Mouse (Mus musculus): ENCODE measurements at regions not wholly inside any gene's neighbourhood (a gene's known extent, or its start where the extent isn't known, plus 50 kb on each side); places are given as distances from the start of the nearest gene placed in this dataset.

DNA sequence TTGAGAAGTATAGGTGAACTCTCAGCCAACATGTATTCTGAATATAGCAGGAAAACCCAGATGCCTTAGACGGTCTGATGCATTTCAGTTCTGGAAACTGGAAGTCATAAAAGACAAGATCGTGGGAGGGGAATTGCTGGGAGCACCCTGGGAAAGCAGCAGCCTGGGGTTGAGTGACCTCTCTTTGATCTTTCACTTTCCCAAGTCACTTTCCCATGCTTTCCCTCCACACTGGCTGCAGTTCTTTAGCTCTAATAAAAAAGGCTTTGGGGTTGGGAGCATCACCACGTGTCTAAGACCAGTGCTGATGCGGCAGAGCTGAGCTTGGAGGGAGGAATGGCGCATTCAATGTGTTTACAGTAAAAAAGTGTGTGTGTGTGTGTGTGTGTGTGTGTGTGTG lies 91.2 kb upstream of the Arhgap32 start:
- H3K4me2 ChIP-seq (ENCODE audit: low read depth, low read length) = no peak overlapping the region
- no peak overlapping the region for H3K27ac ChIP-seq (ENCODE audit: low read depth)
- no peak overlapping the region for H3K9ac ChIP-seq (replicated peaks)
- 53% methylated on average over 5 of the region's 5 CpGs for whole genome bisulfite sequencing (ENCODE audit: insufficient replicate concordance)
- H3K4me1 ChIP-seq (ENCODE audit: insufficient read depth) = peaks cover 9% of the 10 kb centered on the region
- TF ChIP-seq EP300 (IDR thresholded peaks at IDR 0.05; ENCODE audit: low read depth) = no peak
- no peak for TF ChIP-seq CTCF (IDR thresholded peaks at IDR 0.05; ENCODE audit: low read depth)
- no peaks in the 10 kb centered on the region for H3K36me3 ChIP-seq (replicated peaks; ENCODE audit: insufficient read depth, low read length)
- ATAC-seq (no peak), DNase-seq (no peak)
- no peak overlapping the region for H3K4me3 ChIP-seq (ENCODE audit: low read depth, low read length)
- no peaks in the 10 kb centered on the region for H3K9me3 ChIP-seq (ENCODE audit: low read length)
- H3K27me3 ChIP-seq (ENCODE audit: insufficient read depth, low read length) = no peaks in the 10 kb centered on the region

DNA sequence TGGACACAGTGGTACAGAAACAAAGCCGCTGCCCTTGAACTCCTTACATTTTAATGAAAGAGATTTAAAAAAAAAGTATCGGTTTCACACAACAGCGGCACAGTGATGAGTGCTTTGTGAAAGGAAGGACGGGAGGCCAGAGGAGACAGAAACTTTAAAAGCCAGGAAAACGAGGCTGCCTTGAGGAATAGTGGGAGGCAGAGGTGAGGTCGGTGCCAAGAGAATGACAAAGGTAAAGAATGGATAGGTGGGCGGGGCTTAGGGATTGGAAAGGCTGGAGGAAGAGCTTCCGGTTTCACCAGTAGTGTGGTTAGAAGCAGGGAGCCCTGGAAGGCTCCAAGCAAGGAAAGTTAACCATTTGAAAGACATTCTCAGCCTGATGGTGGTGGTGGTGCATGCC lies 88.0 kb upstream of the Arhgap32 start:
- no peak overlapping the region for H3K27ac ChIP-seq (ENCODE audit: low read depth)
- no peak overlapping the region for H3K4me2 ChIP-seq (ENCODE audit: low read depth, low read length)
- peaks cover 12% of the 10 kb centered on the region for H3K27me3 ChIP-seq (ENCODE audit: insufficient read depth, low read length)
- peaks cover 7% of the 10 kb centered on the region; the same call in 1 of the 2 replicates for H3K4me1 ChIP-seq (ENCODE audit: insufficient read depth)
- DNase-seq (no peak), ATAC-seq (no peak)
- WGBS (ENCODE audit: insufficient replicate concordance) = 44% methylated on average over 8 of the region's 8 CpGs
- no peak overlapping the region for H3K4me3 ChIP-seq (ENCODE audit: low read depth, low read length)
- no peak for TF ChIP-seq CTCF (IDR thresholded peaks at IDR 0.05; ENCODE audit: low read depth)
- TF ChIP-seq EP300 (IDR thresholded peaks at IDR 0.05; ENCODE audit: low read depth) = no peak
- H3K36me3 ChIP-seq (replicated peaks; ENCODE audit: insufficient read depth, low read length) = no peaks in the 10 kb centered on the region
- H3K9me3 ChIP-seq (ENCODE audit: low read length) = no peaks in the 10 kb centered on the region
- H3K9ac ChIP-seq (replicated peaks) = no peak overlapping the region

DNA sequence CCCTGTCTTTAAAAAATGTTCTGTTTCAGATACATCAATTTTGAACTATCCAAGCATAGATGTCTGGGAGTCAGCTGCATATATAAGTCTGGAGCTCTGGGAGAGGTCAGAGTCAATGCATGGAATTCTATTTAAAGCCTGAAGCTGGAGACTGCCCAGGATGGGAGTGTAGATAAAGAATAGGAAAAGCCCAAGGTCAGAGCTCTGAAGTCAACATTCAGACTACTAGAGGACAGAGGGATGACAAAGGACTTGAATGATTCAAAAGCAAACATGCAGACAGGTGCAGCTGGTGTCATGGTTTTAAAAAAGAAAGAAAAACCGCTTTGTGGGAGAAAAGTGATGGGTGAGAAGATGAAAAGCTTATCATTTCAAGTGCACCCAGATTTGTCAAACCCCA lies 86.9 kb upstream of the Arhgap32 start:
- WGBS (ENCODE audit: insufficient replicate concordance) = 59% methylated on average over 1 of the region's 1 CpGs
- H3K36me3 ChIP-seq (replicated peaks; ENCODE audit: insufficient read depth, low read length) = no peaks in the 10 kb centered on the region
- H3K27me3 ChIP-seq (ENCODE audit: insufficient read depth, low read length) = peaks cover 16% of the 10 kb centered on the region
- no peaks in the 10 kb centered on the region for H3K9me3 ChIP-seq (ENCODE audit: low read length)
- no peak for DNase-seq
- peaks cover 7% of the 10 kb centered on the region for H3K4me1 ChIP-seq (ENCODE audit: insufficient read depth)
- no peak overlapping the region for H3K4me2 ChIP-seq (ENCODE audit: low read depth, low read length)
- no peak overlapping the region for H3K4me3 ChIP-seq (ENCODE audit: low read depth, low read length)
- no peak for ATAC-seq
- no peak overlapping the region for H3K9ac ChIP-seq (replicated peaks)
- H3K27ac ChIP-seq (ENCODE audit: low read depth) = no peak overlapping the region
- TF ChIP-seq CTCF (IDR thresholded peaks at IDR 0.05; ENCODE audit: low read depth) (no peak), EP300 (IDR thresholded peaks at IDR 0.05; ENCODE audit: low read depth) (no peak)

DNA sequence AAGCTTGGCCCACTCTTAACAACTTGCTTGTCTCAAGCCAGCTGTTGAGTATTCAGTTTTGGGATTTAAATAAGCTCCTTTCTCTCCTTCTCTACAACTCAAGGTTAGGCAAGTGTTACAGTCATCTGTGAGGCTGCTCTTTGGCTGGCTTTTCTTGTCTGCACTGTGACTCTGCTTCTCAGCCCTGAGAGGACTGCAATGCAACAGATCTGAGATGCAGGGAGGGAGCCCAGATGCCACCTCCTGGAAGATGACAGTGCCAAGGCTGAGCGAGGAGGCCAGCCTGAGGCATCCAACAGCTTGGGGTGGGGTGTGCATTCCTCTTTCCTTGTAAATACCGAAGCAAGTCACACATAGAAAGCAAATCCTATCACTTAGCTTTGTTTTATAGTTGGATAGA lies 86.2 kb upstream of the Arhgap32 start:
- DNase-seq (no peak), ATAC-seq (no peak)
- TF ChIP-seq CTCF (IDR thresholded peaks at IDR 0.05; ENCODE audit: low read depth) (no peak), EP300 (IDR thresholded peaks at IDR 0.05; ENCODE audit: low read depth) (no peak)
- H3K9ac ChIP-seq (replicated peaks) = no peak overlapping the region
- H3K27ac ChIP-seq (ENCODE audit: low read depth) = no peak overlapping the region
- H3K4me3 ChIP-seq (ENCODE audit: low read depth, low read length) = no peak overlapping the region
- peaks cover 16% of the 10 kb centered on the region for H3K27me3 ChIP-seq (ENCODE audit: insufficient read depth, low read length)
- no peaks in the 10 kb centered on the region for H3K9me3 ChIP-seq (ENCODE audit: low read length)
- H3K4me1 ChIP-seq (ENCODE audit: insufficient read depth) = peaks cover 7% of the 10 kb centered on the region
- no peaks in the 10 kb centered on the region for H3K36me3 ChIP-seq (replicated peaks; ENCODE audit: insufficient read depth, low read length)
- WGBS (ENCODE audit: insufficient replicate concordance) = 63% methylated on average over 2 of the region's 2 CpGs
- H3K4me2 ChIP-seq (ENCODE audit: low read depth, low read length) = no peak overlapping the region

DNA sequence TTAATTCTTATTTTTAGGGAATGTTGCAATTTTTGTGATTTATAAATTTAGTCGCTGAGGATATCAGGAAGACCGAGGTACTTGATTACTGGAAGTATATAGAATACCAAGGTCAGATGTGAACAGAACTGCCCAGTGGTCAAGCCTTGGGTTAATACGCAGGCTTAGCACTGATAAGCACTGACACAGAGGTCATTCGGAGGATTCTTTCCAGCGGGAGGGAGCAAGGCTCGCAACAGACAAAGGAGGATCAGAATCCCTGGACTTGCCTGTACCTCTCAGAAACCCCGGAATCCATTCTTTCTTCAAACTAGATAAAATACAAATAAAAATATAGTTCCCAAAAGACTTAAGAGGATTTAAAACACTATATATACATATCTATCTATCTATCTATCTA lies 85.7 kb upstream of the Arhgap32 start:
- TF ChIP-seq CTCF (IDR thresholded peaks at IDR 0.05; ENCODE audit: low read depth) (no peak), EP300 (IDR thresholded peaks at IDR 0.05; ENCODE audit: low read depth) (no peak)
- ATAC-seq = no peak
- H3K4me1 ChIP-seq (ENCODE audit: insufficient read depth) = peaks cover 7% of the 10 kb centered on the region
- H3K36me3 ChIP-seq (replicated peaks; ENCODE audit: insufficient read depth, low read length) = no peaks in the 10 kb centered on the region
- no peak overlapping the region for H3K4me3 ChIP-seq (ENCODE audit: low read depth, low read length)
- no peak for DNase-seq
- H3K4me2 ChIP-seq (ENCODE audit: low read depth, low read length) = no peak overlapping the region
- H3K27ac ChIP-seq (ENCODE audit: low read depth) = no peak overlapping the region
- no peaks in the 10 kb centered on the region for H3K9me3 ChIP-seq (ENCODE audit: low read length)
- H3K9ac ChIP-seq (replicated peaks) = no peak overlapping the region
- WGBS (ENCODE audit: insufficient replicate concordance) = 73% methylated on average over 7 of the region's 7 CpGs
- H3K27me3 ChIP-seq (ENCODE audit: insufficient read depth, low read length) = peaks cover 16% of the 10 kb centered on the region

DNA sequence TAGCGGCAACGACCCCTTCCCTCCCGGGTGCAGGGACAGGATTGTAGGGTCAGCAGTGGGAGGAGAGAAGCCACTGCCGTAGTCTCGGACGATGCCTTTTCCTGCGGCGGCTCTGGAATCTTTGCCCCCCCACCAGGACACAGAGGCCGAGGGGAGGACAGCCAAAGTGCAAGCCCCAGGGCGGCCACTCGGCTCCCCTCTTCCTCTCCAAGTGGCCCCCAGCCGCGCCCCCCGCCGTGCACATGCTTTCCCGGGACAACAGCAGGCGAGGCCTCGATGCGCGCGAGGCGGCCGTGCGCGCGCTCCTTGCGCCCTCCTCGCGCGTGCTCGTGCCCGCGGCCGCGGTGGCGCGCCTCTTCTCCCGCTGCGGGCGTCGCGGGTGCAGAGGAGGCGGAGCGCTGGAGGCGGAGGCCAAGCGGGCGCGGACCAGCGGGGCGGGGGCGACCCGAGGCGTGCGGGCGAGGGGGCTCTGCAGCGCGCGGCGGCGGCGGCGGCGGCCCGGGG lies 83.9 kb upstream of the Arhgap32 start:
- H3K36me3 ChIP-seq (replicated peaks; ENCODE audit: insufficient read depth, low read length) = no peaks in the 10 kb centered on the region
- H3K27me3 ChIP-seq (ENCODE audit: insufficient read depth, low read length) = peaks cover 16% of the 10 kb centered on the region
- DNase-seq = peak; percentile 82
- peak overlapping the region; percentile 69 for H3K4me2 ChIP-seq (ENCODE audit: low read depth, low read length)
- no peak for TF ChIP-seq CTCF (IDR thresholded peaks at IDR 0.05; ENCODE audit: low read depth)
- TF ChIP-seq EP300 (IDR thresholded peaks at IDR 0.05; ENCODE audit: low read depth) = no peak
- peak overlapping the region; percentile 53; the same call in 1 of the 2 replicates for H3K27ac ChIP-seq (ENCODE audit: low read depth)
- WGBS (ENCODE audit: insufficient replicate concordance) = under 1% methylated on average over 35 of the region's 64 CpGs
- H3K9ac ChIP-seq (replicated peaks) = peak overlapping the region; percentile 67
- peak overlapping the region; percentile 55 for H3K4me3 ChIP-seq (ENCODE audit: low read depth, low read length)
- peaks cover 7% of the 10 kb centered on the region for H3K4me1 ChIP-seq (ENCODE audit: insufficient read depth)
- no peaks in the 10 kb centered on the region for H3K9me3 ChIP-seq (ENCODE audit: low read length)
- peak; percentile 90 for ATAC-seq
